Mouse (Mus musculus) MEL (cell line): Measurements from ENCODE around the gene Atp6v0b.

Experiments used
- CHD1 ChIP-seq: IDR thresholded peaks from 2 replicates; pipeline ENCODE4 v1.6.1; 2012; ENCODE audit warnings: low read depth, mild to moderate bottlenecking, inconsistent platforms, low read length, improper control_type of control experiment
- CTCF ChIP-seq, 3 experiments: IDR thresholded peaks in 2 of 3; conservative IDR thresholded peaks in 1 of 3; 2 replicates each; pipeline ENCODE4 v1.5.1; 2011 to 2012; ENCODE audit warnings: low read length in 3 of 3, low read depth in 2 of 3, mild to moderate bottlenecking in 2 of 3, improper control_type of control experiment in 1 of 3, inconsistent platforms in 1 of 3, mixed read lengths in 1 of 3, moderate library complexity in 1 of 3; ENCODE audit not compliant: control insufficient read depth in 1 of 3, insufficient read depth in 1 of 3, poor library complexity in 1 of 3, severe bottlenecking in 1 of 3
- EP300 ChIP-seq, 2 experiments: IDR thresholded peaks; 2 replicates each; pipeline ENCODE4 v1.6.1; 2011; ENCODE audit warnings: improper control_type of control experiment in 2 of 2, low read length in 2 of 2, low read depth in 1 of 2, mild to moderate bottlenecking in 1 of 2
- MAX ChIP-seq: IDR thresholded peaks from 2 replicates; pipeline ENCODE4 v1.6.1; 2011; ENCODE audit warnings: low read length, improper control_type of control experiment
- MEF2A ChIP-seq: IDR thresholded peaks from 2 replicates; pipeline ENCODE4 v1.6.1; 2014; ENCODE audit warnings: low read depth, mild to moderate bottlenecking, inconsistent platforms, low read length, improper control_type of control experiment; ENCODE audit not compliant: poor library complexity, insufficient replicate concordance, severe bottlenecking; ENCODE audit errors: extremely low read depth
- POLR2A ChIP-seq, 2 experiments: IDR thresholded peaks; 2 replicates each; pipeline ENCODE4 v1.6.1; 2011 to 2012; ENCODE audit warnings: low read length in 2 of 2, mild to moderate bottlenecking in 2 of 2, control low read depth in 1 of 2, improper control_type of control experiment in 1 of 2, low read depth in 1 of 2, moderate library complexity in 1 of 2; ENCODE audit not compliant: control insufficient read depth in 1 of 2, insufficient read depth in 1 of 2, poor library complexity in 1 of 2
- RCOR1 ChIP-seq: IDR thresholded peaks from 2 replicates; pipeline ENCODE4 v1.6.1; 2012; ENCODE audit warnings: low read depth, mild to moderate bottlenecking, inconsistent platforms, low read length, improper control_type of control experiment
- UBTF ChIP-seq: IDR thresholded peaks from 2 replicates; pipeline ENCODE4 v1.6.1; 2012; ENCODE audit warnings: low read depth, mild to moderate bottlenecking, inconsistent platforms, low read length, improper control_type of control experiment, moderate library complexity, borderline replicate concordance; ENCODE audit not compliant: insufficient read depth
- USF1 ChIP-seq: IDR thresholded peaks from 2 replicates; pipeline ENCODE4 v1.6.1; 2014; ENCODE audit warnings: low read depth, mild to moderate bottlenecking, inconsistent platforms, low read length, improper control_type of control experiment, moderate library complexity
- ZC3H11A ChIP-seq: IDR thresholded peaks from 2 replicates; pipeline ENCODE4 v1.6.1; 2012; ENCODE audit warnings: low read depth, mild to moderate bottlenecking, inconsistent platforms, low read length, improper control_type of control experiment

DNA sequence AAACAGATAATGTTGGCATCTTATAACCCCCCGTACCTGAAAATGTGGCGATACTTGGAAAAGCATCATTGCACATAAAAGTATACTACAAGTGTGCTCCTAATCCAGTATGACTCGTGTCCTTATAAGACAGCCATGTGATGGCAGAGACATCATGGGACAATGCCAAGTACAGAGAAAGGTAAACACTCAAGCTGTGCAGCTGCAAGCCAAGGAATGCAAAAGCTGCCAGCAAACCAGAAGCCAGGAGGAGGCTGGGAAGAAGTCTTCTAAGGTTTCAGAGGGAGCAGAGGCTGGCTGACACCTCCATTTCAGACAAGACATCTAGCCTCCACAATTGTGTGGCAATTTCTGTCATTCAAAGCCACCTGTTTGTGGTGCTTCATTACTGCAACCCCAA, 19.1 kb upstream of the Atp6v0b start:
- TF ChIP-seq ZC3H11A (no peak), MAX (no peak), CHD1 (no peak), CTCF (IDR thresholded peaks at IDR 0.05 in 2 of 3, conservative IDR thresholded peaks at IDR 0.05 in 1 of 3; ENCODE audit: control insufficient read depth in 1 of 3, insufficient read depth in 1 of 3, low read depth in 2 of 3, low read length in 3 of 3, poor library complexity in 1 of 3, severe bottlenecking in 1 of 3) (no peak), USF1 (no peak), UBTF (no peak), RCOR1 (no peak), MEF2A (no peak), POLR2A (IDR thresholded peaks at IDR 0.05; ENCODE audit: control insufficient read depth in 1 of 2, insufficient read depth in 1 of 2, low read depth in 1 of 2, low read length in 2 of 2, poor library complexity in 1 of 2) (no peak), EP300 (IDR thresholded peaks at IDR 0.05; ENCODE audit: low read depth in 1 of 2, low read length in 2 of 2) (no peak)
